ENCODE assay signal across 12 mouse cellular contexts in the genomic region with DNA sequence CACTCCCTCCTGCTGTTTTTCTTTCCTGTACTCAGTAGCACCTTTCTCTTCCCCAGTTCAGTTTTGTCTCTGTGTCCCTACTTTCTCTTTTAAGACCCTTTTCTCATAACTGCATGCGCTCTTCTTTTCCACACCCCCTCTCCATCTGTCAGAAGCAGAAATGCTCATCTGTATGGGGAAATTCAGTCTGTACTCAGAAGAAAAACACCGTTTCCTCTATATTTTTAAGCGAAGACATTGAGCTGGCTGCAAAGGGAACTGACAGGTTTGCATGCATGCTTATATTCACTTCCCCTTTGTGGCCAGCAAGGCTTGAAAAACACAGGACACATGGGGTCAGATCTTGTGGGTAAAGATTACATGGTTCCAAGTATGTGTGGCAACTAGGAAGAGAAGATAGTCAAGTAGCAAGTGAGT. TPM values are rescaled to one million over a fixed set of nuclear protein-coding genes. Genes with fewer than 3 reads are reported as not detected.
DNase-seq lines count a peak whose midpoint lies in the region; TF ChIP-seq lines count a peak whose summit lies in the region.
"Had no signal": no experiment of that assay in that cellular context is flagged by ENCODE, and none has a peak within 500 bp of the region (broad histone marks: within the 10 kb centered on the region; RNA-seq: fewer than 3 reads in every experiment).

No protein-coding gene starts in this region.

- no peak for TF ChIP-seq CTCF in kidney, adult 2 months (conservative IDR thresholded peaks at IDR 0.05; ENCODE audit: insufficient read depth, insufficient read length, low read depth, low read length)

- no peak for TF ChIP-seq POLR2A in kidney, adult 2 months (IDR thresholded peaks at IDR 0.05; ENCODE audit: low read depth, low read length)

- DNase-seq in kidney, adult 2 months, result peak; percentile 9
- no peak for DNase-seq in kidney, postnatal 25 days
- DNase-seq in B cell, adult 2 months, result peak; percentile 55 to 56
- DNase-seq in brain, adult 2 months (ENCODE audit: low read depth, low spot score), result peak; percentile 65
- no peak for DNase-seq in adrenal gland, postnatal 10 days
- DNase-seq in urinary bladder, postnatal 36 days (ENCODE audit: low spot score in 2 of 2), result no peak
- no peak for DNase-seq in adrenal gland, postnatal 25 days
- DNase-seq: cerebellum, adult 9-11 months; forebrain, postnatal 0 days had no signal

- WGBS in kidney, adult 2 months, result 84% methylated on average over 3 of the region's 3 CpGs
- WGBS in macrophage (ENCODE audit: missing documents), result 17% methylated on average over 3 of the region's 3 CpGs

- H3K4me1 ChIP-seq in kidney, adult 2 months (ENCODE audit: control insufficient read depth, insufficient read depth, low read length), result no peaks in the 10 kb centered on the region; the same call in 1 of the 2 replicates
- H3K4me1 ChIP-seq: kidney, embryonic 15.5 days had no signal

- H3K27me3 ChIP-seq in kidney, adult 2 months (replicated peaks; ENCODE audit: control insufficient read depth, insufficient read depth, low read length), result no peaks in the 10 kb centered on the region

- no peak overlapping the region for H3K4me3 ChIP-seq in kidney, adult 2 months (ENCODE audit: insufficient read depth, low read depth, low read length)
- no peak overlapping the region for H3K4me3 ChIP-seq in macrophage (ENCODE audit: inconsistent target)
- H3K4me3 ChIP-seq: kidney, embryonic 15.5 days had no signal

- H3K27ac ChIP-seq in kidney, adult 2 months (ENCODE audit: insufficient read depth, low read depth, low read length), result 0 out of 2 replicates have a peak overlapping the region, but pooled peaks have one; percentile 50
- peak overlapping the region; percentile 93 for H3K27ac ChIP-seq in macrophage
- H3K27ac ChIP-seq: kidney, embryonic 15.5 days had no signal

- no peaks in the 10 kb centered on the region for H3K79me2 ChIP-seq in macrophage (ENCODE audit: inconsistent target)

- H3K36me3 ChIP-seq in kidney, adult 2 months (ENCODE audit: control insufficient read depth, insufficient read depth, low read length), result no peaks in the 10 kb centered on the region
- H3K36me3 ChIP-seq in macrophage (ENCODE audit: inconsistent target), result no peaks in the 10 kb centered on the region
- H3K36me3 ChIP-seq: kidney, embryonic 15.5 days had no signal

RNA-seq across cellular contexts. Expression of gene Gpr82, which starts 6.2 kb away (rescaled TPM):
- not detected in 2 replicates for polyA plus RNA-seq in kidney, adult 2 months (2012; rRNA removed)
- total RNA-seq in macrophage (2018; cell fraction: chromatin; rRNA removed), result under 1 TPM in 2 of 26 experiments, not detected in 24; 0.34 to 0.63 TPM
- total RNA-seq in macrophage (2018; cell fraction: cytosol; rRNA removed), result under 1 TPM in 17 of 26 experiments, not detected in 9; 0.04 to 0.29 (median 0.17) TPM
- 1 to 10 TPM in 1 of 26 experiments, under 1 TPM in 10, not detected in 15; 0.17 to 1.6 (median 0.32) TPM for total RNA-seq in macrophage (2018; cell fraction: nucleus; rRNA removed)
- polyA plus RNA-seq in macrophage (2018), result 0.37 to 0.41 TPM in 2 of 3 replicates, not detected in the other
- total RNA-seq in adrenal gland, postnatal 10 days (2021), result not detected
- total RNA-seq in adrenal gland, postnatal 25 days (2021), result not detected in 2 replicates
- total RNA-seq: forebrain, postnatal 0 days had no signal
- polyA plus RNA-seq: Patski had no signal

RNA-seq across cellular contexts. Expression of gene Gpr34, which starts 23.1 kb away (rescaled TPM):
- 0.10 and 0.33 TPM in 2 replicates for polyA plus RNA-seq in kidney, adult 2 months (2012; rRNA removed)
- 1 to 10 TPM in 4 of 26 experiments, under 1 TPM in 9, not detected in 13; 0.29 to 7.7 (median 0.88) TPM for total RNA-seq in macrophage (2018; cell fraction: chromatin; rRNA removed)
- total RNA-seq in macrophage (2018; cell fraction: cytosol; rRNA removed), result 10 to 100 TPM in 12 of 26 experiments, 1 to 10 TPM in 2, under 1 TPM in 12; 0.40 to 26.6 (median 4.5) TPM
- 10 to 100 TPM in 2 of 26 experiments, 1 to 10 TPM in 10, under 1 TPM in 11, not detected in 3; 0.33 to 17.4 (median 2.7) TPM for total RNA-seq in macrophage (2018; cell fraction: nucleus; rRNA removed)
- 10.4 to 30.0 TPM (median 24.8 TPM) in 3 replicates for polyA plus RNA-seq in macrophage (2018)
- 1 to 10 TPM; 1.2 to 1.8 TPM for total RNA-seq in adrenal gland, postnatal 10 days (2021)
- 0.67 and 1.1 TPM in 2 replicates for total RNA-seq in adrenal gland, postnatal 25 days (2021)
- polyA plus RNA-seq: Patski had no signal

Comparison
In these comparisons a context has a peak if more than half of its experiments do, and no peak if none do; other contexts are left out.
1. DNase-seq: peak in kidney, adult 2 months (single experiment), B cell, adult 2 months (2 of 2) and brain, adult 2 months (single experiment); none in kidney, postnatal 25 days (0 of 2), adrenal gland, postnatal 10 days (single experiment), urinary bladder, postnatal 36 days (0 of 2) and adrenal gland, postnatal 25 days (single experiment).